In genomic region chr2:120064639-120065038, GRCm38 (mm10) we compare ENCODE assay signal across 29 mouse cellular contexts. TPM values are rescaled to one million over a fixed set of nuclear protein-coding genes. Genes with fewer than 3 reads are reported as not detected.
DNase-seq lines count a peak whose midpoint lies in the region; ATAC-seq and TF ChIP-seq lines count a peak whose summit lies in the region.
"Had no signal": no experiment of that assay in that cellular context is flagged by ENCODE, and none has a peak within 500 bp of the region (broad histone marks: within the 10 kb centered on the region; RNA-seq: fewer than 3 reads in every experiment).

No protein-coding gene starts in this region.

- intact Hi-C loops in heart, adult 2 months (cut with DNase I) = loop anchor here (5.0 kb wide), 1 partner anchor 92 kb away; the partner anchor contains the start of gene Mapkbp1

- no peak for ATAC-seq in liver, embryonic 14.5 days (ENCODE audit: insufficient read depth)
- no peak for ATAC-seq in liver, embryonic 12.5 days
- ATAC-seq: forebrain, embryonic 13.5 days; midbrain, embryonic 15.5 days had no signal

- H3K9me3 ChIP-seq in liver, embryonic 14.5 days (ENCODE audit: control insufficient read depth, low read length) = no peaks in the 10 kb centered on the region
- no peaks in the 10 kb centered on the region for H3K9me3 ChIP-seq in liver, embryonic 12.5 days (replicated peaks)
- H3K9me3 ChIP-seq: forebrain, embryonic 13.5 days; heart, embryonic 13.5 days; hindbrain, embryonic 13.5 days; limb, embryonic 15.5 days; midbrain, embryonic 15.5 days; neural tube, embryonic 13.5 days; stomach, embryonic 15.5 days had no signal

- H3K4me2 ChIP-seq in liver, embryonic 14.5 days (ENCODE audit: low read depth) = no peak overlapping the region
- H3K4me2 ChIP-seq in liver, embryonic 12.5 days = no peak overlapping the region
- H3K4me2 ChIP-seq: forebrain, embryonic 13.5 days; heart, embryonic 13.5 days; hindbrain, embryonic 13.5 days; limb, embryonic 15.5 days; midbrain, embryonic 15.5 days; neural tube, embryonic 13.5 days; stomach, embryonic 15.5 days had no signal

- H3K4me3 ChIP-seq in heart, adult 2 months = no peak overlapping the region
- H3K4me3 ChIP-seq in liver, embryonic 14.5 days (ENCODE audit: insufficient read depth in 1 of 2, low read depth in 2 of 2, low read length in 2 of 2) = no peak overlapping the region
- no peak overlapping the region for H3K4me3 ChIP-seq in liver, embryonic 12.5 days
- H3K4me3 ChIP-seq: forebrain, embryonic 13.5 days; heart, embryonic 13.5 days; hindbrain, embryonic 13.5 days; limb, embryonic 15.5 days; midbrain, embryonic 15.5 days; myocyte; neural tube, embryonic 13.5 days; stomach, embryonic 15.5 days had no signal

- H3K27me3 ChIP-seq in heart, adult 2 months (ENCODE audit: control insufficient read depth, insufficient read depth, low read length) = no peaks in the 10 kb centered on the region
- no peaks in the 10 kb centered on the region for H3K27me3 ChIP-seq in liver, embryonic 14.5 days (ENCODE audit: control insufficient read depth, insufficient read depth, low read length)
- peaks cover 28% of the 10 kb centered on the region; the same call in 1 of the 2 replicates for H3K27me3 ChIP-seq in liver, embryonic 12.5 days (replicated peaks)
- H3K27me3 ChIP-seq: forebrain, embryonic 13.5 days; hindbrain, embryonic 13.5 days; limb, embryonic 15.5 days; midbrain, embryonic 15.5 days; neural tube, embryonic 13.5 days; stomach, embryonic 15.5 days had no signal

- TF ChIP-seq POLR2A in heart, adult 2 months (IDR thresholded peaks at IDR 0.05; ENCODE audit: insufficient read depth, low read depth, low read length) = no peak

- 79% methylated on average over 6 of the region's 6 CpGs for WGBS in heart, adult 2 months
- WGBS in liver, embryonic 14.5 days (ENCODE audit: insufficient replicate concordance) = 56% methylated on average over 6 of the region's 6 CpGs
- whole genome bisulfite sequencing in liver, embryonic 12.5 days (ENCODE audit: insufficient replicate concordance) = 68% methylated on average over 6 of the region's 6 CpGs

- peaks cover 2% of the 10 kb centered on the region for H3K4me1 ChIP-seq in heart, adult 2 months (ENCODE audit: control insufficient read depth, insufficient read depth, low read length)
- no peaks in the 10 kb centered on the region for H3K4me1 ChIP-seq in liver, embryonic 14.5 days (replicated peaks; ENCODE audit: control insufficient read depth in 2 of 2, insufficient read depth in 2 of 2, low read length in 1 of 2)
- no peaks in the 10 kb centered on the region for H3K4me1 ChIP-seq in liver, embryonic 12.5 days
- H3K4me1 ChIP-seq: heart, embryonic 13.5 days had no signal

- no peak for DNase-seq in heart, adult 2 months
- no peak for DNase-seq in heart, adult 9 months (ENCODE audit: low spot score in 2 of 2)
- DNase-seq in liver, embryonic 14.5 days (ENCODE audit: low read depth in 3 of 3, low spot score in 3 of 3) = no peak
- DNase-seq in 416B (ENCODE audit: low read depth) (peak; percentile 16), ES-CJ7 (ENCODE audit: low read depth, low spot score) (peak; percentile 55)
- DNase-seq in cerebellum, adult 11 months = no peak
- no peak for DNase-seq in cerebellum, postnatal 4 days (ENCODE audit: low spot score in 2 of 2)
- DNase-seq: adrenal gland, adult 2 months; cerebellum, adult 18-20 months; cerebellum, postnatal 25 days; gastrocnemius, postnatal 10 days; heart, adult 11 months; heart, postnatal 36 days; kidney, adult 2 months; kidney, postnatal 14 days; left cerebral cortex, postnatal 4 days; lung, adult 2 months; lung, postnatal 4 days; thymus, adult 18-20 months; thymus, postnatal 4 days had no signal

- no peak overlapping the region for H3K27ac ChIP-seq in heart, adult 2 months
- H3K27ac ChIP-seq in liver, embryonic 14.5 days = no peak overlapping the region
- no peak overlapping the region for H3K27ac ChIP-seq in liver, embryonic 12.5 days
- H3K27ac ChIP-seq: forebrain, embryonic 13.5 days; heart, embryonic 13.5 days; hindbrain, embryonic 13.5 days; limb, embryonic 15.5 days; midbrain, embryonic 15.5 days; neural tube, embryonic 13.5 days; stomach, embryonic 15.5 days had no signal

- H3K36me3 ChIP-seq in heart, adult 2 months (ENCODE audit: control insufficient read depth, insufficient read depth, low read length) = no peaks in the 10 kb centered on the region
- H3K36me3 ChIP-seq in liver, embryonic 14.5 days (replicated peaks; ENCODE audit: control insufficient read depth, insufficient read depth, low read depth) = no peaks in the 10 kb centered on the region
- H3K36me3 ChIP-seq in liver, embryonic 12.5 days = no peaks in the 10 kb centered on the region
- H3K36me3 ChIP-seq: heart, embryonic 13.5 days; hindbrain, embryonic 13.5 days; limb, embryonic 15.5 days; midbrain, embryonic 15.5 days; neural tube, embryonic 13.5 days; stomach, embryonic 15.5 days had no signal

- no peaks in the 10 kb centered on the region for H3K79me2 ChIP-seq in heart, adult 2 months (replicated peaks; ENCODE audit: control insufficient read depth, insufficient read depth, low read length)

- TF ChIP-seq EP300 in heart, adult 2 months (IDR thresholded peaks at IDR 0.05; ENCODE audit: insufficient read depth, low read depth, low read length) = no peak
- no peak for TF ChIP-seq EP300 in liver, embryonic 14.5 days (IDR thresholded peaks at IDR 0.05; ENCODE audit: low read depth)

- no peak overlapping the region for H3K9ac ChIP-seq in heart, adult 2 months (ENCODE audit: low read depth, low read length)
- H3K9ac ChIP-seq in liver, embryonic 14.5 days (replicated peaks) = no peak overlapping the region
- H3K9ac ChIP-seq in liver, embryonic 12.5 days = no peak overlapping the region
- H3K9ac ChIP-seq: forebrain, embryonic 13.5 days; heart, embryonic 13.5 days; hindbrain, embryonic 13.5 days; limb, embryonic 15.5 days; midbrain, embryonic 15.5 days; neural tube, embryonic 13.5 days; stomach, embryonic 15.5 days had no signal

- TF ChIP-seq CTCF in heart, adult 2 months (IDR thresholded peaks at IDR 0.05) = peak; percentile 23
- peak; percentile 24; the same call in 1 of the 2 replicates for TF ChIP-seq CTCF in liver, embryonic 14.5 days (IDR thresholded peaks at IDR 0.05; ENCODE audit: low read depth)

RNA-seq across cellular contexts. Expression of gene Pla2g4b, which starts 31.4 kb away (rescaled TPM):
- total RNA-seq in heart, adult 2 months (2021) = 1 to 10 TPM; 1.6 to 1.9 TPM
- 3.3 and 4.1 TPM in 2 replicates for polyA plus RNA-seq in heart, adult 2 months (2012; rRNA removed)
- 1.1 and 1.3 TPM in 2 replicates for polyA plus RNA-seq in liver, embryonic 14.5 days (2012; rRNA removed)
- 0.11 and 0.13 TPM in 2 replicates for polyA plus RNA-seq in liver, embryonic 14.5 days (2014; fragmentation: Nextera tagmentation; extraction: Ambion mirVana)
- polyA plus RNA-seq in liver, embryonic 12.5 days (2016; fragmentation: Nextera tagmentation; extraction: Ambion mirVana) = 0.56 and 0.73 TPM in 2 replicates

RNA-seq across cellular contexts. Expression of gene Gm28042, which starts 37.3 kb away (rescaled TPM):
- total RNA-seq in heart, adult 2 months (2021) = under 1 TPM; 0.55 to 0.77 TPM
- polyA plus RNA-seq in heart, adult 2 months (2012; rRNA removed) = 2.2 and 6.2 TPM in 2 replicates
- 1.5 and 1.6 TPM in 2 replicates for polyA plus RNA-seq in liver, embryonic 14.5 days (2012; rRNA removed)
- polyA plus RNA-seq in liver, embryonic 14.5 days (2014; fragmentation: Nextera tagmentation; extraction: Ambion mirVana) = 0.35 TPM in 1 of 2 replicates, not detected in the other
- 0.86 and 2.0 TPM in 2 replicates for polyA plus RNA-seq in liver, embryonic 12.5 days (2016; fragmentation: Nextera tagmentation; extraction: Ambion mirVana)

RNA-seq across cellular contexts. Expression of gene Jmjd7, which starts 37.4 kb away (rescaled TPM):
- 1 to 10 TPM; 6.3 to 7.4 TPM for total RNA-seq in heart, adult 2 months (2021)
- 6.4 and 14.6 TPM in 2 replicates for polyA plus RNA-seq in heart, adult 2 months (2012; rRNA removed)
- 4.7 and 4.9 TPM in 2 replicates for polyA plus RNA-seq in liver, embryonic 14.5 days (2012; rRNA removed)
- polyA plus RNA-seq in liver, embryonic 14.5 days (2014; fragmentation: Nextera tagmentation; extraction: Ambion mirVana) = 5.0 and 6.9 TPM in 2 replicates
- 8.5 and 9.7 TPM in 2 replicates for polyA plus RNA-seq in liver, embryonic 12.5 days (2016; fragmentation: Nextera tagmentation; extraction: Ambion mirVana)

Comparison
In these comparisons a context has a peak if more than half of its experiments do, and no peak if none do; other contexts are left out.
1. DNase-seq: peak in 416B (single experiment) and ES-CJ7 (single experiment); none in heart, adult 2 months (0 of 2), heart, adult 9 months (0 of 2), liver, embryonic 14.5 days (0 of 3), cerebellum, adult 11 months (single experiment) and cerebellum, postnatal 4 days (0 of 2).